Mouse (Mus musculus): ENCODE measurements around the gene Map3k13. TPM values are rescaled to one million over a fixed set of nuclear protein-coding genes. Genes with fewer than 3 reads are reported as not detected.

Gene Map3k13
- polyA plus RNA-seq, 1 experiment from 2014 or later = 0.35 TPM

- H3K27me3 ChIP-seq = no peaks in the 10 kb centered on the region
- H3K4me1 ChIP-seq (replicated peaks) = 0 out of 2 replicates have a peak, but pooled peaks cover 3% of the 10 kb centered on the region
- H3K9ac ChIP-seq = no peak overlapping the region
- no peak overlapping the region for H3K4me2 ChIP-seq
- DNase-seq (no peak), ATAC-seq (ENCODE audit: low read depth) (no peak)
- H3K36me3 ChIP-seq = no peaks in the 10 kb centered on the region
- WGBS (ENCODE audit: insufficient replicate concordance) = 56% methylated on average over 7 of the region's 7 CpGs
- H3K27ac ChIP-seq = no peak overlapping the region
- no peaks in the 10 kb centered on the region for H3K9me3 ChIP-seq (replicated peaks)
- no peak overlapping the region for H3K4me3 ChIP-seq (replicated peaks)
Measured at GRCm38 (mm10) chr16:21853446-21853941, 59.3 kb downstream of the Map3k13 start.

- no peaks in the 10 kb centered on the region for H3K36me3 ChIP-seq
- H3K9me3 ChIP-seq (replicated peaks) = no peaks in the 10 kb centered on the region
- no peak overlapping the region for H3K4me3 ChIP-seq (replicated peaks)
- 73% methylated on average over 5 of the region's 5 CpGs for WGBS (ENCODE audit: insufficient replicate concordance)
- H3K4me2 ChIP-seq = no peak overlapping the region
- H3K9ac ChIP-seq = no peak overlapping the region
- H3K4me1 ChIP-seq (replicated peaks) = 0 out of 2 replicates have a peak, but pooled peaks cover 3% of the 10 kb centered on the region
- H3K27ac ChIP-seq = no peak overlapping the region
- no peak for DNase-seq
- no peak for ATAC-seq (ENCODE audit: low read depth)
- no peaks in the 10 kb centered on the region for H3K27me3 ChIP-seq
Measured at GRCm38 (mm10) chr16:21854589-21855284, 60.6 kb downstream of the Map3k13 start.

GRCm38 (mm10) chr16:21856134-21856533, 62.0 kb downstream of the Map3k13 start:
- H3K27ac ChIP-seq = no peak overlapping the region
- no peak overlapping the region for H3K9ac ChIP-seq
- no peak overlapping the region for H3K4me3 ChIP-seq (replicated peaks)
- H3K4me1 ChIP-seq (replicated peaks) = 0 out of 2 replicates have a peak, but pooled peaks cover 3% of the 10 kb centered on the region
- no peak overlapping the region for H3K4me2 ChIP-seq
- H3K36me3 ChIP-seq = no peaks in the 10 kb centered on the region
- H3K27me3 ChIP-seq = no peaks in the 10 kb centered on the region
- 67% methylated on average over 5 of the region's 5 CpGs for WGBS (ENCODE audit: insufficient replicate concordance)
- H3K9me3 ChIP-seq (replicated peaks) = no peaks in the 10 kb centered on the region
- no peak for ATAC-seq (ENCODE audit: low read depth)
- no peak for DNase-seq

GRCm38 (mm10) chr16:21857126-21857644, 63.0 kb downstream of the Map3k13 start:
- Histone ChIP-seq H3K9ac (no peak overlapping the region), H3K4me2 (no peak overlapping the region), H3K27me3 (no peaks in the 10 kb centered on the region), H3K4me3 (replicated peaks) (no peak overlapping the region), H3K9me3 (replicated peaks) (no peaks in the 10 kb centered on the region), H3K27ac (no peak overlapping the region), H3K4me1 (replicated peaks) (0 out of 2 replicates have a peak, but pooled peaks cover 3% of the 10 kb centered on the region), H3K36me3 (no peaks in the 10 kb centered on the region)
- DNase-seq (no peak), ATAC-seq (ENCODE audit: low read depth) (no peak)
- 53% methylated on average over 4 of the region's 4 CpGs for WGBS (ENCODE audit: insufficient replicate concordance)

- no peak overlapping the region for H3K4me3 ChIP-seq (replicated peaks)
- H3K36me3 ChIP-seq = no peaks in the 10 kb centered on the region
- H3K27me3 ChIP-seq = no peaks in the 10 kb centered on the region
- DNase-seq (no peak), ATAC-seq (ENCODE audit: low read depth) (no peak)
- no peaks in the 10 kb centered on the region for H3K9me3 ChIP-seq (replicated peaks)
- H3K27ac ChIP-seq = no peak overlapping the region
- WGBS (ENCODE audit: insufficient replicate concordance) = 62% methylated on average over 6 of the region's 6 CpGs
- 0 out of 2 replicates have a peak, but pooled peaks cover 3% of the 10 kb centered on the region for H3K4me1 ChIP-seq (replicated peaks)
- no peak overlapping the region for H3K9ac ChIP-seq
- no peak overlapping the region for H3K4me2 ChIP-seq
Measured at GRCm38 (mm10) chr16:21858163-21858562, 64.0 kb downstream of the Map3k13 start.

- H3K4me2 ChIP-seq = no peak overlapping the region
- no peak overlapping the region for H3K9ac ChIP-seq
- ATAC-seq (ENCODE audit: low read depth) (no peak), DNase-seq (no peak)
- 75% methylated on average over 8 of the region's 8 CpGs for whole genome bisulfite sequencing (ENCODE audit: insufficient replicate concordance)
- H3K27me3 ChIP-seq = no peaks in the 10 kb centered on the region
- no peaks in the 10 kb centered on the region for H3K9me3 ChIP-seq (replicated peaks)
- H3K4me3 ChIP-seq (replicated peaks) = no peak overlapping the region
- no peak overlapping the region for H3K27ac ChIP-seq
- 0 out of 2 replicates have a peak, but pooled peaks cover 3% of the 10 kb centered on the region for H3K4me1 ChIP-seq (replicated peaks)
- H3K36me3 ChIP-seq = no peaks in the 10 kb centered on the region
Measured at GRCm38 (mm10) chr16:21858882-21859281, 64.7 kb downstream of the Map3k13 start.

- H3K4me2 ChIP-seq = no peak overlapping the region
- no peak overlapping the region for H3K27ac ChIP-seq
- no peak for ATAC-seq (ENCODE audit: low read depth)
- no peaks in the 10 kb centered on the region for H3K36me3 ChIP-seq
- H3K4me3 ChIP-seq (replicated peaks) = no peak overlapping the region
- 63% methylated on average over 3 of the region's 3 CpGs for WGBS (ENCODE audit: insufficient replicate concordance)
- no peak for DNase-seq
- H3K9me3 ChIP-seq (replicated peaks) = no peaks in the 10 kb centered on the region
- H3K9ac ChIP-seq = no peak overlapping the region
- no peaks in the 10 kb centered on the region for H3K27me3 ChIP-seq
- H3K4me1 ChIP-seq (replicated peaks) = 0 out of 2 replicates have a peak, but pooled peaks cover 8% of the 10 kb centered on the region
Measured at GRCm38 (mm10) chr16:21862448-21862847, 68.3 kb downstream of the Map3k13 start.

GRCm38 (mm10) chr16:21865250-21865982, 71.3 kb downstream of the Map3k13 start:
- DNase-seq = no peak
- H3K4me1 ChIP-seq (replicated peaks) = 0 out of 2 replicates have a peak, but pooled peaks cover 8% of the 10 kb centered on the region
- no peak overlapping the region for H3K4me3 ChIP-seq (replicated peaks)
- no peak overlapping the region for H3K4me2 ChIP-seq
- no peaks in the 10 kb centered on the region for H3K36me3 ChIP-seq
- WGBS (ENCODE audit: insufficient replicate concordance) = 50% methylated on average over 7 of the region's 7 CpGs
- no peaks in the 10 kb centered on the region for H3K9me3 ChIP-seq (replicated peaks)
- no peak overlapping the region for H3K27ac ChIP-seq
- ATAC-seq (ENCODE audit: low read depth) = no peak
- H3K9ac ChIP-seq = no peak overlapping the region
- no peaks in the 10 kb centered on the region for H3K27me3 ChIP-seq

GRCm38 (mm10) chr16:21865983-21866575, 71.9 kb downstream of the Map3k13 start:
- H3K27me3 ChIP-seq = no peaks in the 10 kb centered on the region
- H3K4me1 ChIP-seq (replicated peaks) = 0 out of 2 replicates have a peak, but pooled peaks cover 8% of the 10 kb centered on the region
- H3K9ac ChIP-seq = no peak overlapping the region
- H3K27ac ChIP-seq = no peak overlapping the region
- H3K4me3 ChIP-seq (replicated peaks) = no peak overlapping the region
- ATAC-seq (ENCODE audit: low read depth) (no peak), DNase-seq (no peak)
- WGBS (ENCODE audit: insufficient replicate concordance) = 64% methylated on average over 11 of the region's 11 CpGs
- H3K4me2 ChIP-seq = no peak overlapping the region
- H3K36me3 ChIP-seq = no peaks in the 10 kb centered on the region
- H3K9me3 ChIP-seq (replicated peaks) = no peaks in the 10 kb centered on the region

GRCm38 (mm10) chr16:21867727-21868126, 73.6 kb downstream of the Map3k13 start:
- no peaks in the 10 kb centered on the region for H3K9me3 ChIP-seq (replicated peaks)
- H3K36me3 ChIP-seq = no peaks in the 10 kb centered on the region
- 0 out of 2 replicates have a peak, but pooled peaks cover 8% of the 10 kb centered on the region for H3K4me1 ChIP-seq (replicated peaks)
- no peak overlapping the region for H3K9ac ChIP-seq
- WGBS (ENCODE audit: insufficient replicate concordance) = 59% methylated on average over 3 of the region's 3 CpGs
- no peak overlapping the region for H3K4me2 ChIP-seq
- H3K27me3 ChIP-seq = no peaks in the 10 kb centered on the region
- no peak overlapping the region for H3K4me3 ChIP-seq (replicated peaks)
- ATAC-seq (ENCODE audit: low read depth) (no peak), DNase-seq (no peak)
- H3K27ac ChIP-seq = no peak overlapping the region

- 40% methylated on average over 6 of the region's 6 CpGs for WGBS (ENCODE audit: insufficient replicate concordance)
- Histone ChIP-seq H3K36me3 (no peaks in the 10 kb centered on the region), H3K9ac (no peak overlapping the region), H3K27ac (no peak overlapping the region), H3K4me1 (replicated peaks) (0 out of 2 replicates have a peak, but pooled peaks cover 8% of the 10 kb centered on the region), H3K4me2 (no peak overlapping the region), H3K9me3 (replicated peaks) (no peaks in the 10 kb centered on the region), H3K4me3 (replicated peaks) (no peak overlapping the region), H3K27me3 (no peaks in the 10 kb centered on the region)
- no peak for DNase-seq
- ATAC-seq (ENCODE audit: low read depth) = no peak
Measured at GRCm38 (mm10) chr16:21868651-21869050, 74.5 kb downstream of the Map3k13 start.
